Mouse (Mus musculus) neural tube, embryonic 12.5 days (tissue): Measurements from ENCODE around the gene Slc16a6. TPM values are rescaled to one million over a fixed set of nuclear protein-coding genes. Genes with fewer than 3 reads are reported as not detected.

Experiments used
- ATAC-seq: fragments of 200-750 bp; cut with Nextera tagmentation; 2 replicates; pipeline ENCODE4 v1.8.0; 2017; ENCODE audit warnings: low read depth, mild to moderate bottlenecking, moderate TSS enrichment, moderate library complexity; ENCODE audit not compliant: low FRiP score
- H3K27ac ChIP-seq: fragments of 300-500 bp; sonication (generic); 2 replicates; pipeline ENCODE4 v1.5.1; 2016
- H3K27me3 ChIP-seq: fragments of 300-500 bp; sonication (generic); replicated peaks from 2 replicates; pipeline ENCODE4 v1.6.1; 2016; ENCODE audit warnings: mild to moderate bottlenecking
- H3K36me3 ChIP-seq: fragments of 300-500 bp; sonication (generic); 2 replicates; pipeline ENCODE4 v1.6.1; 2016; ENCODE audit warnings: mild to moderate bottlenecking
- H3K4me1 ChIP-seq: fragments of 300-500 bp; sonication (generic); 2 replicates; pipeline ENCODE4 v1.6.1; 2016
- H3K4me2 ChIP-seq: fragments of 300-500 bp; sonication (generic); replicated peaks from 2 replicates; pipeline ENCODE4 v1.6.1; 2016; ENCODE audit warnings: mild to moderate bottlenecking
- H3K4me3 ChIP-seq: fragments of 300-500 bp; sonication (generic); 2 replicates; pipeline ENCODE4 v1.5.1; 2016
- H3K9ac ChIP-seq: fragments of 300-500 bp; sonication (generic); 2 replicates; pipeline ENCODE4 v1.6.1; 2016; ENCODE audit warnings: mild to moderate bottlenecking
- H3K9me3 ChIP-seq: fragments of 300-500 bp; sonication (generic); 2 replicates; pipeline ENCODE4 v1.6.1; 2016; ENCODE audit warnings: mild to moderate bottlenecking
- WGBS: fragments of 180-500 bp; shearing (Covaris S2); methylation state at CpG from one replicate; pipeline ENCODE4 v1.1.7; 2016; 5-methylcytosine and 5-hydroxymethylcytosine counted together
- polyA plus RNA-seq: library from polyadenylated mRNA; unstranded; fragments of >200 nt; fragmentation: Nextera tagmentation; extraction: Ambion mirVana; gene quantifications from 2 replicates; pipeline ENCODE4 v1.2.1, GENCODE M21; 2016

Gene Slc16a6
- polyA plus RNA-seq, 1 experiment from 2014 or later: 4.0 TPM

DNA sequence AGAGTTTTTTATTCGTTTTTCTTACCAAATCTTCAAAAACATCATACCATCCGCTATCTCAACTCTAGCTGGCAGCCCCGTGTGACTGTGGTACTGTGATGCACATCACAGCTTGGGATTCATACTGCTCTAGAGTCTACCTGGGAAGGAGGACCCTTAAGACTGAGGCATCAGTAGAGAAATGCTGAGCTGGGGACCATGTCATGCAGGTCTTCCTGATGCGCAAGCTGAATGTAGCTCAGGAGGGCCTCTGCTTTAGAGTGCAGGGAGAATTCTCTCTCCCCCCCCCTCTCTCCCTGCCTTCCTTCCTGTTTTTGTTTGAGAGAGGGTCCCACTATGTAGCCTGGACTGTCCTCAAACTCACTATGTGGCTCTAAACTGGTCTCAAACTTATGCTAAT lies 32.8 kb downstream of the Slc16a6 start:
- no peak overlapping the region for H3K27ac ChIP-seq
- H3K9me3 ChIP-seq: no peaks in the 10 kb centered on the region
- WGBS: 61% methylated on average over 4 of the region's 4 CpGs
- 0 out of 2 replicates have a peak, but pooled peaks cover 7% of the 10 kb centered on the region for H3K4me1 ChIP-seq
- peaks cover 24% of the 10 kb centered on the region for H3K36me3 ChIP-seq
- no peak overlapping the region for H3K9ac ChIP-seq
- peak overlapping the region; percentile 68 for H3K4me2 ChIP-seq
- ATAC-seq: no peak
- H3K4me3 ChIP-seq: no peak overlapping the region
- no peaks in the 10 kb centered on the region for H3K27me3 ChIP-seq

DNA sequence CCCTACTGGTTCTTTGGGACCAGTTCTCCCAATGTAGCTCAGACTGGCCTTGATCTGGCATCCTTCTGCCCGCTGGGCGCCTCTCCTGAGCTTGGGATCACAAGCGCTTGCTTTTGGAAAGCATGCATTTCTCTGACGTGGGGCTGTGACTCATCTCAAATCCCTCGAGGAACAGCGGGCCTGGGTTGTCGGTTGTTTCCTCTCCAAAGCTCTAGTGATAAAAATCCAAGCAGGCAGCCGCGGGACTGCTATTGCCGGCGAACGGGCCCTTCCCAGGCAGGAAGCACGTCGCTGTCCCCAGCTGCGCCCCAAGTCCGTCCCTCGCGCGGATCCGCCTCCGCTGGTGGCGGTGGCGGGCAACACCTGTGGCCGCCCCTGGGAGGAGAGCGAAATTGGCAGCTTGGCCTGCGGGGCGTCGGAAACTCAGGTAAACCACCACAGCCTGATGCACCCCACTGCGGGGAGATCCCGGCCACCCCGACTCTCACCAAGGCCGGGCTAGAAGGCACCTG lies 33.5 kb downstream of the Slc16a6 start:
- Histone ChIP-seq H3K4me3 (peak overlapping the region; percentile 36), H3K36me3 (peaks cover 29% of the 10 kb centered on the region), H3K27ac (no peak overlapping the region), H3K9ac (peak overlapping the region; percentile 46; the same call in 1 of the 2 replicates), H3K9me3 (no peaks in the 10 kb centered on the region), H3K4me2 (peak overlapping the region; percentile 68), H3K27me3 (no peaks in the 10 kb centered on the region), H3K4me1 (0 out of 2 replicates have a peak, but pooled peaks cover 7% of the 10 kb centered on the region)
- peak; percentile 61 for ATAC-seq
- 2% methylated on average over 32 of the region's 32 CpGs for WGBS

DNA sequence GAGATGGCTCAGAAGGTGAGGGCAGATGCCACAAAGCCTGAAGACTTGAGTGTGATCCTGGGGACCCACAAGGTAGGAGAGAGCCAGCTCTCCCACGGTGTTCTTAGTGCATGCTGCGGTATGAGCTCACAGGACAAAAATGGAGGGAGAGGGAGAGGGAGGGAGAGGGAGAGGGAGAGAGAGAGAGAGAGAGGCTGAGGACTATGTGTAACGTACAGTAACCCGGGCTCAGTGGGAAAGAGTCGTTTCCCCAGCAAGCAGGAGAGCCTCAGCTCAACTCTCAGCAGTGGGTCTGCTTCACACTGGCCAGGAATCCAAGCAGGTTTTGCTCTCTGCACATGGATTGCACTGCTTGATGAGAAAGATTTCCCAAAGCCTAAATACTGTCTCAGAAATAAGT lies 34.2 kb downstream of the Slc16a6 start:
- Histone ChIP-seq H3K27ac (no peak overlapping the region), H3K4me3 (no peak overlapping the region), H3K9ac (no peak overlapping the region), H3K9me3 (no peaks in the 10 kb centered on the region), H3K4me2 (peak overlapping the region; percentile 68), H3K4me1 (0 out of 2 replicates have a peak, but pooled peaks cover 7% of the 10 kb centered on the region), H3K36me3 (peaks cover 36% of the 10 kb centered on the region), H3K27me3 (no peaks in the 10 kb centered on the region)
- 20% methylated on average over 5 of the region's 5 CpGs for WGBS
- peak; percentile 63; the same call in 1 of the 2 replicates for ATAC-seq

DNA sequence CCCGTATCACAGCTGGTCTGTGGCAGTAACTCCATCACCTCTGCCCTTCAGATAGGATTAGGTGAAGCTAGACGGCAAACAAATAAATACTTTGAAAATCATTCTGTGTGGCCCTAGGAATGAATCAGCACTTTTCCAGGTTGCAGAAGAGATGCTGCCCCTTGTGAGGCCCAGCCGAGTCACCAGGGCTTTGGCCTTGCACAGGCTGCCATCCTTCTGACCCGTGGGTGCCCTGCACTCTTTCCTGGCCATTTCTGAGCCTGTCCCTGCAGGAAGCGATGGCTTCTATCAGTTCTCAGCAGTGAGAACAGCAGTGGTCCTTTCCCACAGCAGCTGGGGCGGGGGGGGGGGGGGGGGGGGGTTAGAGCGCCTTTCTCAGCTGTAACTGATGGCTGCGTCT lies 36.5 kb downstream of the Slc16a6 start:
- 78% methylated on average over 8 of the region's 8 CpGs for WGBS
- H3K36me3 ChIP-seq: peaks cover 45% of the 10 kb centered on the region
- ATAC-seq: no peak
- no peak overlapping the region for H3K9ac ChIP-seq
- H3K4me1 ChIP-seq: 0 out of 2 replicates have a peak, but pooled peaks cover 7% of the 10 kb centered on the region
- H3K9me3 ChIP-seq: no peaks in the 10 kb centered on the region
- H3K27ac ChIP-seq: no peak overlapping the region
- no peaks in the 10 kb centered on the region for H3K27me3 ChIP-seq
- no peak overlapping the region for H3K4me3 ChIP-seq
- no peak overlapping the region for H3K4me2 ChIP-seq

DNA sequence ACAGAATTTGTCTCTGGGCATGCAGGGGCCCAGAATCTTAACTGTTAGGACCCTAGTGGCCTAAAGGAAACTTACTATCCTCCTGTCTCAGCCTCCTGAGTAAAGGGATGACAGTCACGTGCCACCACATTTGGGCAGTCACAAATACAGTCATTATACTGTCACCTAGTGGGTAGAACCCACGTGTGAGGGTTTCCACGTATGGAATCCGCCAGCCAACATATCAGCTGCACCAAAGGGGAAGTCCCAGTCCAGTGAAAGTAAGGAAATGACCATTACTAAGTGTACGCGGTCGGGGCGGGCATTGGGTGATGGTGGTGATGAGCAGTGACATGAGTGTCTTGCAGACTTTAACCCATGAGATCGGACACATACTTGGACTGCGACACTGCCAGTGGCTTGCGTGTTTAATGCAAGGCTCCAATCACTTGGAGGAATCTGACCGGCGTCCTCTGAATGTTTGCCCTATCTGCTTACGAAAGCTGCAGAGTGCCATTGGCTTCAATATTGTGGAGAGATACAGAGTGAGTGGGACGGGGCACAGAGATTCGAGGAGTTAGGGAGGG lies 39.1 kb downstream of the Slc16a6 start:
- no peak overlapping the region for H3K9ac ChIP-seq
- H3K27ac ChIP-seq: no peak overlapping the region
- peaks cover 67% of the 10 kb centered on the region for H3K36me3 ChIP-seq
- no peaks in the 10 kb centered on the region for H3K9me3 ChIP-seq
- H3K4me1 ChIP-seq: 0 out of 2 replicates have a peak, but pooled peaks cover 3% of the 10 kb centered on the region
- no peak overlapping the region for H3K4me3 ChIP-seq
- ATAC-seq: no peak
- H3K27me3 ChIP-seq: no peaks in the 10 kb centered on the region
- WGBS: 93% methylated on average over 16 of the region's 16 CpGs
- no peak overlapping the region for H3K4me2 ChIP-seq

DNA sequence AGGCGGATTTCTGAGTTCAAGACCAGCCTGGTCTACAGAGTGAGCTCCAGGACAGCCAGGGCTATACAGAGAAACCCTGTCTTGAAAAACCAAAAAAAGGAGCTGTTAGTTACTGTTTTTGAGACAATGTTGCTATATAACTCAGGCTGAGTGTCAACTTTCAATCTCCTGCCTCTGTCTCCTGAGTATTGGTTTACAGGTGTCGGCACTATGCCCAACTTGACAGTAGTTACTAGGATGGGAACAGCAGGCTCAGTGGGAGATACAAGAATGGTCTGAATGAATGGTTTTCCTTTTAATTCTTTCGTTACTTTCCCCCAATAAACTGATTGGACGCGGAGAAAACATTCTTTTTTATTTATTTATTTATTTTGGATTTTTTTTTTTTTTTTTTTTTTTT lies 46.0 kb downstream of the Slc16a6 start:
- no peak overlapping the region for H3K4me3 ChIP-seq
- 0 out of 2 replicates have a peak overlapping the region, but pooled peaks have one; percentile 58 for H3K4me2 ChIP-seq
- no peak overlapping the region for H3K9ac ChIP-seq
- ATAC-seq: no peak
- 95% methylated on average over 5 of the region's 5 CpGs for WGBS
- H3K27ac ChIP-seq: no peak overlapping the region
- peaks cover 27% of the 10 kb centered on the region for H3K36me3 ChIP-seq
- H3K9me3 ChIP-seq: 0 out of 2 replicates have a peak, but pooled peaks cover under 1% of the 10 kb centered on the region
- H3K4me1 ChIP-seq: peaks cover 13% of the 10 kb centered on the region; the same call in 1 of the 2 replicates
- no peaks in the 10 kb centered on the region for H3K27me3 ChIP-seq

DNA sequence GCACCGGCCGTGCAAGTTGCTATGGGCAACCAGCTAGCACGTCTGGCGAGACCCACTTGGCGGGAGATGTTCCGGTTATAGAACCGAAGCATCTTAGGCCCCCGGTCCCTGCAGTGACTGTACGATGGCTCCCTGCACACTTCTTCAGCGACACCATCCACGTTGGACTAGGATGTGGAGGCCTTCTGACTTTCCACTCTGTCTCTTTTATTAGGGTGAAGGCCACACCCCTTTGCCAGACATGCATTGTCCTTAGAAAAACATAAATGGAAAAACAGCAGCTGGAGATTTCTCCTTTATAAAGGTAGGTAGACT lies 47.2 kb downstream of the Slc16a6 start:
- WGBS: under 1% methylated on average over 11 of the region's 11 CpGs
- H3K9ac ChIP-seq: peak overlapping the region; percentile 70
- H3K27me3 ChIP-seq: no peaks in the 10 kb centered on the region
- peaks cover 10% of the 10 kb centered on the region; the same call in 1 of the 2 replicates for H3K4me1 ChIP-seq
- H3K27ac ChIP-seq: peak overlapping the region; percentile 77; the same call in 1 of the 2 replicates
- H3K4me3 ChIP-seq: peak overlapping the region; percentile 59
- H3K36me3 ChIP-seq: peaks cover 23% of the 10 kb centered on the region
- H3K9me3 ChIP-seq: 0 out of 2 replicates have a peak, but pooled peaks cover 4% of the 10 kb centered on the region
- peak overlapping the region; percentile 58 for H3K4me2 ChIP-seq
- no peak for ATAC-seq

DNA sequence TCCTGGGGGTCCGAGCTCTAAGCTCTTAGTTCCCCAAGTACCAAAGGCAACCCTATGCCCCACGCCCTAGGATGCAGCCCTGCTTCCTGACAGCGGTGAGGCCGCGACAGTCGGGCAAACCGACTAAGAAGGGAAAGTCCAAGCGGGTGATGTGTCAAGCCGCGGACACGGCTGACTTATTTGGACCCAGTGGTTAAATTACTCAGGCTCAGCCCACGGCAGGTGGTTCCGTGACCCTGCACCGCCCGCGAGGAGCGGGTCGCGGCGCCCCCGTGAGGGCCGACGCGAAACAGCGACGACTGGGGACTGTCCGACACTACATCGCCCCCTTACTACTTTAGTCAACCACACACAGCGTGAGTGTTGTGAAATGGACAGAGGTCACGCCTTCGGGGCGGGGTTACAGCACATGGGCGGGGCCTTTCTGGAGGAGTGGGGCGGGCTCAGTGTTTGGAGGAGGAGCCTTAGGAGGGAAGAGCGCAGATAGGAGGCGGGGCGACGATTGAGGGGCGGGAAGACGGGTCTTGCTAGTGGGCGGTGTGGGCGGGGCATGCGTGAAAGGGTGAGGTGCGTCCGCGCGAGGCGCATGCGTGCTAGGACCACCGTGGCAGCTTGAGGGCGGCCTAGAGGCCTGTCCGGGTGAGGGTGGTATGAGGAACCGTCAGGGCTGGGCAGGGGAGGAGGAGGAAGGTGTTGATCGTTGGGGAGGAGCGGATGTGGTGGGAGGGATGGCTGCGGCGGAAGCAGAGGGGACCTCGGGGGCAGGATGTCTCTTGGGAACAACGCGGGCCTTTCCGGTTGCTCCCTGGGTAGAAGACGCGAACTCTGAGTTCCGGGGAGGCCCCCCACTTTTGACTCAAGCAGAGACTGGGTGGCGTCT lies 47.8 kb downstream of the Slc16a6 start, which contains the start of gene Amz2:
TSS of gene Amz2 (plus strand) at position 555 of the 880 bp plus-strand sequence.
- Histone ChIP-seq H3K9me3 (0 out of 2 replicates have a peak, but pooled peaks cover 4% of the 10 kb centered on the region), H3K36me3 (peaks cover 18% of the 10 kb centered on the region), H3K4me3 (peak within 1 kb of the TSS; percentile 59), H3K4me1 (peaks cover 10% of the 10 kb centered on the region; the same call in 1 of the 2 replicates), H3K27me3 (no peaks in the 10 kb centered on the region), H3K4me2 (peak within 1 kb of the TSS; percentile 58), H3K9ac (peak within 1 kb of the TSS; percentile 70), H3K27ac (peak within 1 kb of the TSS; percentile 77; the same call in 1 of the 2 replicates)
- under 1% methylated on average over 65 of the region's 65 CpGs for WGBS
- peak; percentile 96 for ATAC-seq

DNA sequence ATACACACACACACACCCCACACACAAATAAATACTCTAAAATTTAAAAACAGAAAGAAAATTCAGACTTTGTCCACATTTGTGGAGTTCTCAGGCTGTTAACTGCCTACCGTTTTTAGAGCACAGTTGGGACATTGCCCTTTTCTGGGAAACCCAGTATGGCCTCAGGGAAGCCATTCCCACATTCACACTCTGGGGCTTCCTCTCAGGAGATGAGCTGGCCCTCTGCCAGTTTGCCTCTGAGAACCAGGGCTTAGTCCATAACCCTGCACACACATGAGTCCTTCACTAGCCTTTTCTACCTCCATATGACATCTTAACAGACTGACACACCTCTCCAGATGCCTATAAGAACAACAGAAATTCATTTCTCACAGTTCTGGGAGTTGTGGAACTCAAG lies 50.1 kb downstream of the Slc16a6 start:
- H3K9ac ChIP-seq: no peak overlapping the region
- H3K4me1 ChIP-seq: peaks cover 10% of the 10 kb centered on the region; the same call in 1 of the 2 replicates
- H3K36me3 ChIP-seq: no peaks in the 10 kb centered on the region
- no peak for ATAC-seq
- WGBS: 81% methylated on average over 1 of the region's 1 CpGs
- no peaks in the 10 kb centered on the region for H3K27me3 ChIP-seq
- H3K4me2 ChIP-seq: no peak overlapping the region
- 0 out of 2 replicates have a peak, but pooled peaks cover 4% of the 10 kb centered on the region for H3K9me3 ChIP-seq
- H3K4me3 ChIP-seq: no peak overlapping the region
- no peak overlapping the region for H3K27ac ChIP-seq

DNA sequence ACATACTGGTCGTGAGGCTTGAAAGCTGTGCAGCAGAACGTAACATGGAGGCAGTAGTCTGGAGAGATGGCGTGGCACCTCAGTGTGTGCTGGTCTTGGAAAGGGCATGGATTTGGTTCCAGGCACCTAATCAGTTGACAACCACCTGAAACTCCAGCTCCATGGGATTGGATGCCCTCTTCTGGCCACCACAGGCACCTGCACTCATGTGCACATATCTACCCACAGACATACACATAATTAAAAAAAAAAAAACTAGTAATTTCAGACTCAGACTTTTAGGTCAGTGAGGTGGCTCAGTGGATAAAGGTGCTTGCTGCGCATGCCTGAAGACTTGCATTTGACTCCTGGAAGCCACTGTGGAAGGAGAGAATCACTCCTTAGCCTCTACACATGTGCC lies 51.1 kb downstream of the Slc16a6 start:
- Histone ChIP-seq H3K27ac (no peak overlapping the region), H3K9me3 (0 out of 2 replicates have a peak, but pooled peaks cover 4% of the 10 kb centered on the region), H3K9ac (no peak overlapping the region), H3K36me3 (no peaks in the 10 kb centered on the region), H3K4me2 (no peak overlapping the region), H3K4me1 (peaks cover 8% of the 10 kb centered on the region; the same call in 1 of the 2 replicates), H3K4me3 (no peak overlapping the region), H3K27me3 (no peaks in the 10 kb centered on the region)
- 99% methylated on average over 4 of the region's 4 CpGs for WGBS
- no peak for ATAC-seq

DNA sequence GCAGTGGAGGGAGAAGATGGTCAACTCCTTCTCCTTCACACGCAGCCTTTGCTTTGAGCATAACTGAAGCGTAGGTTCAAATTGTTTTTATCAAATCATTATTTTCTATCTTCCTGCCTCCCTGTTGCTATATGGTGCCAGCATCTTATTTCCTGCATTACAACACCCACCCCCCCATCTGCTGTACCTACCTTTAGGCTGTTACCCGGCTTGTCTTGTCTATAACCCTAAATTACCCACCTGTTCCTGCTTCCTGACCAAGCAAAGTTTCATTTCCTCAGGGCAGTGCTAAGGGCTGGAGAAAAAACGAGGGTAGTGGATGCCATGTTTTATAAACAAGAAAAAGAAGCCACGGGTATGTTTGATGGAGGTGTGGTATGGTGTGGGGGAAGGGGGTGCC lies 52.2 kb downstream of the Slc16a6 start:
- Histone ChIP-seq H3K36me3 (no peaks in the 10 kb centered on the region), H3K4me3 (no peak overlapping the region), H3K4me1 (no peaks in the 10 kb centered on the region), H3K27me3 (no peaks in the 10 kb centered on the region), H3K27ac (no peak overlapping the region), H3K4me2 (no peak overlapping the region), H3K9ac (no peak overlapping the region), H3K9me3 (0 out of 2 replicates have a peak, but pooled peaks cover 4% of the 10 kb centered on the region)
- 81% methylated on average over 5 of the region's 5 CpGs for WGBS
- no peak for ATAC-seq

DNA sequence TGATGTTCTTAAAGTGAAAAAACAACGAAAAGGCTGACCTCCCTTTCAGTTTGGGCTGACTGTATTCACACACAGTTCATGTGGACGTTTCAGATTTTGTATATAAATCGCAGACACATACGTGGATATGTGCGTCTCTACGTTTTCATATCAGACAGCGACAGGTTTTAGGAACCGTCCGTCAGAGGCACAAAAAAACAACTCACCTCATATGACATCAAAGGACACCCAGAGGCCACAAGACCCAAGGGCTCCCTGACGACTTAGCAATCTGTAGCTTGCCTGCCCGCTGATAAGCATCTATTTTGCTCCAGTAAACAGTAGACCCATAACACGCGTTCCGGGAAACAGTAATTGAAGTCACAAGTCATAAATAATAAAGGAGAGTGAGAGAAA lies 52.8 kb downstream of the Slc16a6 start:
- 86% methylated on average over 14 of the region's 14 CpGs for WGBS
- no peaks in the 10 kb centered on the region for H3K27me3 ChIP-seq

More for the DNA sequence above, 52.8 kb downstream of the Slc16a6 start:
- H3K4me1 ChIP-seq: no peaks in the 10 kb centered on the region
- H3K36me3 ChIP-seq: no peaks in the 10 kb centered on the region
- H3K9me3 ChIP-seq: 0 out of 2 replicates have a peak, but pooled peaks cover 4% of the 10 kb centered on the region
- no peak overlapping the region for H3K9ac ChIP-seq
- no peak overlapping the region for H3K4me2 ChIP-seq
- H3K27ac ChIP-seq: no peak overlapping the region
- no peak for ATAC-seq
- H3K4me3 ChIP-seq: no peak overlapping the region
